Mouse (Mus musculus): ENCODE results near the gene Cacna1e.

DNA sequence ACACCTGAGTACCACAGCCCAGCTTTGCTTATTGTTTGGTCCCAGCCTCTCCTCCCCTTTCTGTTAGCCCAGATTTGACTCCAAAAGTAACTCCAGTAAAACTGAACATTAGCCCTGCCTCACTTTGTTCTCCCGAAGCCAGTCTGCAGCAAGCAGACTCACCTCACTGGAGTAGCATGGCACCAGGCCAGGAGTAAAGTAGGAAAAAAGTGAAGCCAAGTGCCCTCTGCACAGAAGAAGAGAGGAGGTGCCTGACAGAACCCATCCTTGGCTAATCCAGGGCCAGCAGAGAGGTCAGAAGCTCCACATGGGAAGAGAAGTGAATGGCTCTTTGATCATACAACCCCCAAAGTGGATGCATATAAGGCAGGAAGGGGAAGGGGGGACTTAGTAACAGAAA lies 100.8 kb downstream of the Cacna1e start:
- TF ChIP-seq POLR2A (IDR thresholded peaks at IDR 0.05; ENCODE audit: low read depth, low read length) (no peak), CTCF (conservative IDR thresholded peaks at IDR 0.05; ENCODE audit: insufficient read depth, insufficient read length, low read depth, low read length) (no peak)
